Mouse (Mus musculus): ENCODE measurements around the gene Ttc13.

Ttc13 gene

DNA sequence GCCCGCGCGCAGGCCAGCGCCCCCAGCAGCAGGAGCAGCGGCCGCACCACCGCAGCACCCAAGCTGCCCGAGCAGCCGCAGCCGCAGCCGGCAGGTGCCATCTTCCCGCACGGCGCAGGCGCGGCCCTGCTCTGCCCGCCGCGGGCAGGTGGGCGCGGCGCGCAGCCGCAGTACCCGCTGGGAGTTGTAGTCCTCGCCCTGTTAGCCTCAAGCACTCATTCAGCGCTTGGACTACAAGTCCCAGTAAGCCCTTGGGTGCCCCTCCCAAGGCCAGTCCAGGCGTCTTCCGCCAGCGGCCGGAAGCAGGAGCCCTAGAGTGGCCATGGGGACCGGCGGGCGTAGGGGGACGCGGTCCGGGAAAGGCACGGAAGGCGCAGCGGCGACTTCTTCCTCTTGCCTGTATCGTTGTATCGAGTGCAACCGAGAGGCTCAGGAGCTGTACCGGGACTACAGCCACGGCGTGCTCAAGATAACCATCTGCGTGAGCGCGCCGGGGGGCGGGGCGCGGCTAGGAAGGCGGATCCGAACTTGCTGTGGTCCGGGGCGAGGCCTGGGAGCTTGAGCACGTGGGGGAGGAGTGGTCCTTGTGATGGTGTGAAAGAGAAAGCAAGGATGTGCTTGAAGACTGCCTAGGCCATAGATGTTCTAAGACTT lies at the start of gene Ttc13, which contains the start of gene Arv1:
TSS of gene Ttc13 (minus strand) at position 122 of the 654 bp plus-strand sequence.
TSS of gene Arv1 (plus strand) at position 278 of the 654 bp plus-strand sequence.
- peak; percentile 96 for DNase-seq (ENCODE audit: low spot score)

DNA sequence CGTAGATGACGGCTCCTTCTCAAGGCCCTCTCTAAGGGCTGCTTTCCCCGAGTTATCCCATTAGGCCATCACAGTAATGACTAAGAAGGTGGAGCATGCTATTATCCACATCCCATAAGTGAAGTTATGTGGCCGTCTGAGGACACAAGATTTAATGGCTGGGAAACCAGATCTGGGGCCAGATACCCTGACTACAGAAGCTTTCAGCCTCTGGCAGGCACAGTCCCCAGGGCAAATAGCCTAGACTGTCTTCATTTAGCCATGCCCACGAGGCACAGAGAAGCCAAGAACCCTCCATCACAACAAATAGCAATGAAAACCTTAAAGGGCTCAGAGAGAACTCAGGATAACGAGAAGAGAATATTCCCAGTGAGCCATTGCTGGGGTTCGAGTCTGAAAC lies 41.3 kb upstream of the Ttc13 start:
- DNase-seq (ENCODE audit: low spot score): no peak

DNA sequence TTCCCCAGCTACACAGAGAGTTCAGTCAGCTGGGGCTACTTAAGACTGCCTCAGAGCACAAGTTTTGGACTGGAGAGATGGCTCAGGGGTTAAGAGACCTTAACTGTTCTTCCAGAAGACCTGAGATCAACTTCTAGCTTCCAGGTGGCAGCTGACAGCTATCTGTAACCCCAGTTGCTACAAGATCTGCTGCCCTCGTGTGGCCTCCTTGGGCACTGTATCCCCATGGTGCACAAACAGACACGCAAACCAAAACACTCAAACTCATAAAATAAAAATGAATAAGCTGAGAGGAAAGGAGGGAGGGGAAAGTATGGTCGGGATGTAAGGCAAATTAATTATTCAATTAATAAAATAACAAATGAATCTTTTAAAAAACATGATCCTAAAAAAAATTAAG lies 36.8 kb upstream of the Ttc13 start:
- DNase-seq (ENCODE audit: low spot score): peak; percentile 18

DNA sequence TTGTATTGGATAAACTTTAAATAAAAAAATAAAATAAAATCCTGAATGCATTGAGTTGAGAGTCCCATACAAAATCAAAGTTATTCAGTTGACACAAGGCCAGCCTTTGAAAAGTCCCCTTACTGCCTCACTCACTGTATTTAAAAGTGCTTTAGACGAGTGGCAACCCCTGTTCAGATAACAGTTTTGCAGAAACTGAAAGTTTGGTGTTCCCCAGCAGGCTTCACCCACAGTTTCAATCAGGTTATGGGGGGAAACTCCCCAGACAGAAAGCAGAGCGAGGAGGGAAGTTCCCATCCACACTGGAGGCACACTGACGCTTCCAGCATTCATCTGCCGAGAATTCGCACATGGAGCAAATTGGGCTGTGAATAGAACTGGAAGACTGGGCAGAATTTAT lies 34.8 kb upstream of the Ttc13 start:
- DNase-seq (ENCODE audit: low spot score): no peak

DNA sequence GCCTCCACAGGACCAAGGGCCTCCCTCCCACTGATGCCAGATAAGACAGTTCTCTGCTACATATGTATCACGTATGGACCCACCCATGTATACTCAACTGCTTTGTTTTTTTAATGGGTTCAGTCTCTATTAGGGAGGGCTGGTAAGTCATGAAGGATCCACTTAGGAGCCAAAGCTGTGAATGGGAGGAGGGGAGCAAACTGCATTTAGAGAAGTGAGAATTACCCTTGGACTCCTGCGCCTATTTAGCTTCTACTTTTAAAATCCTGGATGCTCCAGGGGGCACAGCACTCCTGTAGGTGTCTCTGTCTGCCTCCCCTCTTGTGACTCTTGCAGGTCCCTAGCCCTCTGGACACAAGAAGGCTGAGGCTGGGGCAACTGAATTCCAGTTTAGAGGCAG lies 34.4 kb upstream of the Ttc13 start:
- DNase-seq (ENCODE audit: low spot score): no peak

DNA sequence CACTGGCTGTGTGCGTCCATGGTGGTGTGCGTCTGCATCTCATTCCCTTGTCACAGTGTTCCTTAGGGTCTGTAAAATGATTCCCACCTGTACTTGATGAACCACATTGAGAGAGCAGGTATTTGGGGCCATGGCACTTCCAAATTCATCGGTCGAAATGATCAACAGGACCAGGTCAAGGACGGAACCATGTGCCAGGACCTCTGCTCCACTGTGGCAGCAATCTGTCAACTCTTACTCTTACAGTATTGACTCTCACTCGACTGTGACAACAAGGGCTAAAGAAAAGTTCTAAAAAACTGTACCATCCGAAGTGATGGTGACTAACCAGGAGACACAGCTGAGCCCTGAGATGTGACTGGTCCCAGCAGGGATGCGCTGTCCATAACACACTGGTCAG lies 33.7 kb upstream of the Ttc13 start:
- no peak for DNase-seq (ENCODE audit: low spot score)

DNA sequence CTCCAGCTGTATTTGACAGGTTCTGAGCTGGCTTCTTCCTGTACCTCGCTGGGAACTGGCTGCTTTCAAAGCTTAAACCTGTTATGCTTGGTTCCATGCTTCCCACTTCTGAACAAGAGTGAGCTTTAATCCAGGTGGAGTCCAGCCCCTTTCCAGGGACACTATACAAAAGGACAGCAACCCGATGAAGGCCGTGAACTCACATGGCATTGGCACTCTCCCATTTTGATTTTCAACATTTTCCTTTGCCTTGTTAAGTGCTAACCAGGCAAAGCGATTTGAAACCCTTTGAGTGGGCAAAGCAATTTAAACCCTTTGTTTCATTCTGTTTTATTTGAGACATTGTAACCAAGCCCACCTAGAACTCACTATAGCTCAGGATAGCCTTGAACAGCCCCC lies 33.0 kb upstream of the Ttc13 start:
- no peak for DNase-seq (ENCODE audit: low spot score)

DNA sequence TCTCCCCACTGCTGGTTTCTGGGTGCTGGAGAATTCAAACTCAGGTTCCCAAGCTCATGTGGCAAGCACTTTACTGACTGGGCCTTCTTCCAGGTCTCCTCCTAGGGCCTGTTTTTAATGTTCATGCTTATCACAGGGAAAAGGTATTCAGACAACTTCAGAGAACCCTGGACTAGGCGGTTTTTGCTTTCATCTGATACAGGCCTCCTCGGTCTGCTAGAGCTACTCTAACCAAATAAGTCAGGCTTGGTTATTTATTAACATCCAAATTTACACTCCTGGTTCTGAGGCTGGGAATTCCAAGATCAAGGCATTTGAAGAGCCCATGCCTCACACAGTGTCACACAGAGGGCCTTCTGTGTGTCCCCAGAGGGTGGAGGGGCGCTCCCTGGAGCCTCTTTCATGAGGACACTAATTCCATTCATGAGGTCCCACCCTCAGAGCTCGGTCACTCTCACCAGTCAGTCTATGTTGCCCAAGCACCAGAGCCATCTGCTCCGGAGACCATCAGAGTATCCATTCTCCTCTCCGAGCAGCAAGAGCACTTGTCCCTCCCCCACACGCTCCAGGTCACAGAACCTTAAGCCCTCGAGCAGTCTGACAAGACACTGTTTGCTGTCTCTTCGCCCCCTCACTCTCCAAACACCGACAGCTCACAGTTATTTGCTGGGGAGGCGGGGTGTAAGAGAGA lies 32.5 kb upstream of the Ttc13 start:
- no peak for DNase-seq (ENCODE audit: low spot score)

DNA sequence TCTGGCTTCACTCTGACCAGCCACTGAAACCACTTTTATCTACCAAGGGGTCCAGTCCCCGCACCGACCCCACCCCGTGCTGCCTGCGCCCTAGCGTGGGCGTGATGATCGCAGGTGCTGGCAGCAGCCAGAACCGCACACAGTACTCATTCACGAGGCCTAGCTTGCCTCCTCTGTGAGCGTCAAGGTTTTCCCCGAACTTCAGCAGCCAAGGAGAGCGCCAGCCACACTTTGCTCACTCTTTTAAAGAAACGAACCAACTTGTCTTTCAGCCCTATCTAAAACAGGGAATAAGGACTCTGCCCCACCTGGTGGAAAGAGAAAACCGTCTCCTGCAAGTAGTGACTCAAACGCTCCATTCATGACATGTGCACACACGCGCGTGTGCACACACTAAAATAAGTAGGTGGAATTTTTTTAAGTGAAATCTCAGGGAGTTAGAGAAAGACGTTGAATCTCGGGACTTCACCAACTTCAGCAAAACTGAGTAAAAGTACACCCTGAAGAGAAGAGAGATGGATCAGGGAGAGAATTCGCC lies 30.6 kb upstream of the Ttc13 start:
- DNase-seq (ENCODE audit: low spot score): no peak

DNA sequence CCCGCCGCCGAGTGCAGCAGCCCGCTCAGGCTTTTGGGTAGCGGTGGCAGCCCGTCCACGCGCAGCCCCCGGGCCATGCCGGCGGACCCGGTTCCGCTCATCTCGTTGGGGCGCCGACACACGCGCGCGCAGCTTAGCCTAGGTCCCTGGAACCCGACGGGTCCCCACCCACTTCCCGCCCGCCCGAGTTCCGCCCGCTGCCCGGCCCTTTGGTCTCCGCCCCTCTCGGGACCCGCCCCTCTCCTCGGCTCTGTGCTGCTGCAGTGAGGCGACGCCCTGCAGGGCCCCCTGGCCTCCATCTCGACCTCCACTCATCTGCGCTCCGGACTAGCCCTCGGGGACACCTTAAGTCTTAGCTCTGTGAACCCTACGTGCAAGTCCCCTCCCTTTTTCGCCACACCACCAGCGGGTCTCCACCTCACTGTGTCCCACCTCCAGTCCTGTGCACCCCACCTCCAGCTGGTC lies 30.0 kb upstream of the Ttc13 start, which contains the start of gene Fam89a:
TSS of gene Fam89a (minus strand) at position 124 of the 465 bp plus-strand sequence.
- peak; percentile 52 for DNase-seq (ENCODE audit: low spot score)

DNA sequence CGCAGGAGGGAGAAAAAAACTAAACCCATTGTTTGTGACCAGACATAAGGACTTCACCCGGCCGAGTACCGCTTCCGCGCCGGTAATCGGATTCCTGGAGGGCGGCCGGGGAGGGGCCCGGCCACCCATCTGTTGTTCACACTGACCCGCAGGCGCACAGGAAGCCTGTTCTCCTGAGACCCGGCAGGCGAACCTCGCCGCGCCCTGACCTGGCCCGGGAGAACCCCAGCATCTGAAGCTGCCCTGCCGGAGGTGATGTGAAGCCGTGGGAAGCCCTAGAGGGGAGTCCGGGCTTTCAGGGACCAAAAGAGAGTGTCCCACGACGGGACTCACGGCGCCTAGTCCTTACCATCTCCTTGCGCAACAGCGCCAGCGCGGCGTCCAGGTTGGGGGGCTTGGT lies 29.4 kb upstream of the Ttc13 start:
- DNase-seq (ENCODE audit: low spot score): no peak

DNA sequence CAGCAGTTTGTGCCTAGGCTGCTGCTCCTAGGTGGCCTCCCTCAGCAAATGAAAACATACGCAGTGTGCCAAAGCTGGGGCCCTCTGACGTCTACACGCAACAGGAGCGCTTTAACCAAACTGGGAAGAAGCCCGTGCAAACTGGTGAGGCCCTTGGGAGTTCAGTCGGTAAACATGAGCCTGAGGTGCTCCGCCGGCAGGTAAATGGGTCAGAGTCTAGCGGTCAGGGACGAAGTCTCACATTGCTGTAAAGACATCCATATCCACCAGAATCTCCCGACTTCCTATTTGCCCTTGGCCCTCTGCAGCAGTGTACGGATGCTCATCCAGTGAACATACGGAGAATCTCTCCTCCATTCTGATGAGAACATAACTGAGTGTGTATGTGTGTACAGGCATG lies 24.9 kb upstream of the Ttc13 start:
- no peak for DNase-seq (ENCODE audit: low spot score)

DNA sequence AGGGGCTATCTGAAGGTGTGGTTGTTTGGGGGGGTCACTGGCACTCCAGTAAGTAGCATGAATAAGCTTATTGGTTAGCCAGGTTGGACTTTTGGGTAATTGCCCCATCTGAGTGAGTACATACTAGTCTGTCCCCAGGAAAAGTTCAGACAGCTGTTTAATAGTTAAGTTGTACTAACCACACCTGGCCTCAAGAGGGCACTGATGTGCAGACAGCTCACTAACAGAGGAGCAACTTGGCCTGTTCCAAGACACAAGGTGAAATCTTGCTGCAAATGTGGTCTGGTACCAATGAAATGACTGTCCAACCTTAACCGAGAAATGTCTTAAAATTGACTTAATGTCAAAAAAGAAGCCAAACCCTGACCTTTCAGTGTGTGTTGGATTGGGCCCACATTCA lies 17.5 kb upstream of the Ttc13 start:
- DNase-seq (ENCODE audit: low spot score): peak; percentile 32

DNA sequence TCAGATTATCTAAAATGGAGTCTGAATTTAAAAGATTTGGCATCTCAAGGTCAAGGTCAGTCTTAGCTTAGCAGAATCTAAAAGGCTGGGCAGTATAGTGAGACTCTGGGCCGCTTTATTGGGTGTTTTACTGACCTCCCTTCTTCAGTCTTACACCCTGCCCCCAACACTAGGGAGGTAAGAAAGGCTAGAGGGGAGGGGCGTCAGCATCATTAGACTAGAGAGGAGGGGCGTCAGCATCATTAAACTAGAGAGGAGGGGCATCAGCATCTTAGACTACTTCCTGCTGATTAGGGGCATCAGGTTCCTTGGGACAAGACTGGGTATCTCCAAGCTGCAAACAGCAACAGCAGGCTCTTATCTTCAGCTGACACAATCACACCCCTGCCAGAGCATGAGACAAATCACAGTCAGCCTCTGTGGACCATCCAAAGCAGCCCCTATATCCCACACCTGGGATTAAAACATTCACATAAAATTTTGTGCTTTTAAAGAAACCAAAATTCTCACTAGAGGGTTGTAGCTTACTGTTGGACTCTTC lies 13.7 kb upstream of the Ttc13 start:
- DNase-seq (ENCODE audit: low spot score): no peak

DNA sequence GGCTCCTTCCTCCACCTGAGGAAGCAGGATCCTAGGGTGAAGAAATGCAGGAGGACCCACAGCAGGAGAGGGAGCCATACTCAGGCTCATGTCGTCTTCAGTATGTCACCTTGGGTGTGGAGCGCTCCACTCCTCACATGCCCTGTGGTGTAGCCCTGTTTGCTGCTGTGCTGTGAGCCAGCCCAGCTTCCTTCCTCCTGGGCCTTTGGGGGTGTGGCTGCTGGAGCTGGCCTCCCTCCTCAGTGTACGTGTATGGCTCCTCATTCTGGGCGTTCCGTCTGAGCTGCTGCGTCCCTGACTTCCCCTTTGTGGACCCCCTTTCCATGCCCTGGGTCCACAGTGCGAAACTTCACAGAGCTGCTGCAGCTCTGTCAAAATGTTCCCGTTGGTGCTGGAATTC lies 11.0 kb upstream of the Ttc13 start:
- no peak for DNase-seq (ENCODE audit: low spot score)

DNA sequence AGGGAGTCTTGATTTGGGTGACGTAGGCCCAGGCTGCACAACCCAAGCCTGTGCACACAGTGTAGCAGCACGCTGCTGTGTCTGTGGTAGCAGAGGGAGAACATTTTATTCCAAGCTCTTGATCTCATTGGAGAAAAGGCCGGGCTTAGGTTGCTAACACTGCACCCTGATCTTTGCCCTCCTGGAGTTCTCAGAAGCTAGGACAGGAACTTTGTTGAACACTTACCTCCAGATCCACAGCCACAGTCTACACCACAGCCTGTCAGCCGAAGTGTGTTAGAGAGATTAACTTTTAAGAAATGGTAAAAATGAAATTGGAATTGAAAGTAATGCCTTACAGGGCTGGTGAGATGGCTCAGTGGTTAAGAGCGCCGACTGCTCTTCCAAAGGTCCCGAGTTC lies 2.5 kb upstream of the Ttc13 start:
- DNase-seq (ENCODE audit: low spot score): no peak

DNA sequence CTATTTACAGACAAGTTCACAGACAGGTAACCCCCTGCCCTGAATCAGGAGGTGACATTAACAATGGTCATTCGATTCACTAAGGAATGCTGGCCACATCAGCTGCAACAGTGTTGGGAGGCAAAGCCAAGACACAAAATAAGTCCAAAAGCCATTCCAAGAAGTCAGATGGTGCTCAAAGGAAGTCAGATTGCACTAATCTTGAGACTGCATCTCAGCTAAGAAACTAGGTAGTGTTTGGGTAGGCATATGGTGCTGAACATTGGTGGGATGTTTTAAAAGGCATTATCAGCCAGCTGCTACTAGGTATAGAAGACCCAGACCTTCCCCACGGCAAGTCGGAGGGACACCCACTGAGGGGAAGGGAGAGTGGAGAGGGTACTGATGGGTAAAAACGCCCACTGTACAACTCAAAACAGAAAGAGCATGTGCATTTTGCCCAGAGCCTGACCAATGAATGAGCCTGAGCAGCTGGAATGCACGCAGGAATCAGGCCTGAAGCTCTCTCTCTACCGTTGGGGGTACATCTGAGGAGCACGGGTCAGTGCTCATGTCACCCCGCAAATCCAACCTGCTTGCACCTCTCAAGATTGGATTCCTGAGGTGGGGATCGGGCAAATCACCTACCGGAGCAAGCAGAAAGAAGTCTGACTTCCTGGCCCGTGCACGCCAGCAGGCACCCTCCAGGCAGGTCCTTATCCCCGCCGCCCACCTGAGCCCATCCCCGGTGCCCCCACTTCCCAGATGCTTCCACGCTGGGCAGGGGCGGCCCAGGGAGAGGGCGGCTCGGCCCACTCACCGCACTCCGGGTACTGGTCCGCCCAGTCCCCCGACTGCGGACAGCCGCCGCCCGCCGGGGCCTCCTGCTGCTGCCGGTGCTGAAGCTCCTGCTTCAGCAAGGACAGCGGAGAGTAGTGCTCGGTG lies 583 bp downstream of the Ttc13 start:
- DNase-seq (ENCODE audit: low spot score): no peak

DNA sequence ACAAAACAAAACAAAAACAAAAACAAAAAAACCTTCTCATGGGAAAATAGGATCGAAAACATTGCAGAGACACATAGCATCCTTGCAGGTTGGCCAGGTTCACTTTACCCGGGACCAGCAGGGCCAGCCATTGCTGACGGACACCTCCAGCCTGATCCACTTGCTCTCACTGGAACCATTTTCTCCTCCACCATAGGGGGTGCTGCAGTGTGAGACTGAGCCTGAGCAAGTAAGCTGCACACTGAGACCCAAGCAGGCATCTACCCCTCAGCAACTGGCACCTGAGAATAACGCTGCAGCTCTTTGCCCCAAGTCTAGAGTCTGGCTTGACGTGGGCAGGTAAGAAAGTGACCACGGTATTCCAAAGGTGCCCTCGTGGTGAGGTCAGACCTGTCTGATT lies 1.6 kb downstream of the Ttc13 start:
- no peak for DNase-seq (ENCODE audit: low spot score)

DNA sequence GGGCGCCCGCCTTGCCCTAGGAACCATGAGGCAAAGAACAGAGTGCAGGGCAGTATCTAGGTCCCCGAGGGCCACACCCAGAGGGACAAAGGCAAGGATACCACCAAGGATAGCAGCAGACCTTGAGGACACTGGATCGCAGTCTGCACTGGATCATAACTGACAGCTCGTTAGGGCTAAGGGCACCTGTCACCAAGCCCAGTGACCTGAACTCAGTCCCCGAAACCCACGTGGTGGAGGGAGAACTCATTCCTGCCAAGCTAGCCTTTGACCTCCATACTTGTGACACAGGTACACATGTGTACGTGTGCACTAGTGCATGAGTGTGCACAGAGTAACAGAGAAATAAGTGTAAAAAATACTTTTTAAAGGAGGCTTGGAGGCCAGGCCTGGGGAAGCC lies 6.0 kb downstream of the Ttc13 start:
- DNase-seq (ENCODE audit: low spot score): no peak

DNA sequence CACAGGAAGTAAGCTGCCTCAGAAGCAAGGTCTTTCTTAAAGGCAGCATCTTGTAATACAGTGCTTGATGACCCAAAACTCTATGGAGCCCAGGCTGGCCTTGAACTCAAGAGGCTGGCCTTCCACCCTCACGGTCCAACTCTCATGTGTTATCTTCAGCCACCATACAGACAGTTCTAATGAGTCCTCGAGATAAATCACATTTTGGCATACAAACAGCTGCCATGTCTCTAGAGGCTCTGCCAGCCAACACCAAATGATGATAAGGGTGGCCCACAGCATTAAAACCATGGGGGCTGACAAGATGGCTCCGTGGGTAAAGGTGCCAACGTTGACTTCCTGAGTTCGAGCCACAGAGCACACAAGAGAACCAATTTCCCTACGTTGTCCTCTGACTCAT lies 8.6 kb downstream of the Ttc13 start:
- no peak for DNase-seq (ENCODE audit: low spot score)

DNA sequence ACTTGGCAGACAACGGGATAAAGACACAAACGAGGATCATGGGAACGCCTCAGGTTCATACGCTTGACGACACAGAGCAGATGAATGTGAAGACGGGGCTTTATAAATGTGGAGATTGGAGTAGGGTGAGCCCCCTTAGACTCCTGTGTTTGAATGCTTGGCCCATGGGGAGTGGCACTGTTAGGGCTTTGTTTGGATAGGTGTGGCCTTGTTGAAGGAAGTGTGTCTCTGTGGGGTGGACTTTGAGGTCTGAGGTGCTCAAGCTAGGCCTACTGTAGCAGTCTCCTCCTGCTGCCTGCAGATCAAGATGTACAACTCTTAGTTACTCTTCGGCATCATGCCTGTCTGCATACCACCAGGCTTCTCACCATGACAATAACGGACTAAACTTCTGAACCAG lies 16.0 kb downstream of the Ttc13 start:
- no peak for DNase-seq (ENCODE audit: low spot score)

DNA sequence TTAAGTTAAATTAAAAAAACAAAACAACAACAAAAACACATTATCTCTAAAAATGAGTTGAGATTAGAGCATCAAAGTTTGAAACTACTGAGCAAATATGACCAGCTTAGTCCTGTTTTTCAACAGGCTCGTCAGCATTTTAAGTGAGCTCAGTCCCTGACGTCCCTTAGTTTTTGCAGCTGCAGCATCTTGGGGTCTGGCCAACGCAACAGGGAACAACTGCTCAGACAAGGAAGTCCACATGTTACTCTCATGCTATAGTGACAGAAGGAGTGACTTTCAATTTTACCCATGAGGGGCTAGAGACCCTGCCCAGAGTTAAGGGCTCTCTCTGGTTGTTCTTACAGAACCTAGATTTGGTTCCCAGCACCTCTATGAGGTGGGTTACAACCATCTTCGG lies 17.4 kb downstream of the Ttc13 start:
- DNase-seq (ENCODE audit: low spot score): no peak
